Mouse (Mus musculus) lung, postnatal 0 days (tissue): ENCODE data around the gene Arhgef17.

Source experiments
- CTCF ChIP-seq: IDR thresholded peaks from 2 replicates; pipeline ENCODE4 v1.5.1; 2016; ENCODE audit warnings: antibody characterized with exemption, mild to moderate bottlenecking
- EP300 ChIP-seq: IDR thresholded peaks from 2 replicates; pipeline ENCODE4 v1.6.1; 2016; ENCODE audit warnings: antibody characterized with exemption, mild to moderate bottlenecking, control low read depth

GRCm38 (mm10) chr7:100919006-100919808 lies 12.7 kb downstream of the Arhgef17 start:
- TF ChIP-seq CTCF: no peak
- no peak for TF ChIP-seq EP300
